Mouse (Mus musculus) gastrocnemius, postnatal 36 days (tissue): ENCODE measurements around the gene Camp. TPM values are rescaled to one million over a fixed set of nuclear protein-coding genes. Genes with fewer than 3 reads are reported as not detected.
"Not testable (repeated sequence)": the region's sequence is repeated elsewhere in the genome, so short reads cannot be mapped to it uniquely, and the experiment has no call there.

Source experiments
- DNase-seq, 2 experiments: peaks; one replicate each; pipeline ENCODE4 v3.0.0; 2022
- intact Hi-C: fragments of 180-260 bp; cut with DNase I; formaldehyde crosslinking; loops from one replicate; pipeline ENCODE4 v1.15.1; 2025
- microRNA-seq, 2 experiments: library from miRNA; unstranded; fragments of <30 nt; microRNA quantifications; one replicate each; pipeline ENCODE4 v1.2.0; 2021
- total RNA-seq, 2 experiments: library from RNA; stranded (reverse); gene quantifications; 2 replicates each; pipeline ENCODE4 v1.2.3; 2021

Gene Camp
- total RNA-seq, 2 experiments from 2014 or later: not detected

DNA sequence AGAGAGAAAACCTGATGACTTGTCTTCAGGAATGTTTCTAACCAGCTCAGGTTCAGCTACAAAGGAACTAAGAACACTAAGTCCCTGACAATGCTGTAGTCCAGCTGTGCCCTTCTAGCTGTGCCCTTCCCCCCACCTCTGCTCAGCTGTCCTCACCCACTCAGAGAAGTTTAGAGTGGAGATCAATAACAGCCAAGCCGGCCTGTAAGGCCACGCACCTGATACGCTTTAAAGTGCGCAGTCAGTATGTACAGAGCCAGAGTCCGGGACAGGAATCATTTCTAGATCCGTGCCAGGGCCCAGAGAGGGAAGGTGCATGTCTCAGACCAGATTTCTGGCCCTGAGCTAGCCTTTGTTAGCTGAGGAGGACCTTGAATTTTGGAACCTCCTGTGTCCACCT lies 6.5 kb upstream of the Camp start:
- intact Hi-C loops: no loop called here
- no peak for DNase-seq

DNA sequence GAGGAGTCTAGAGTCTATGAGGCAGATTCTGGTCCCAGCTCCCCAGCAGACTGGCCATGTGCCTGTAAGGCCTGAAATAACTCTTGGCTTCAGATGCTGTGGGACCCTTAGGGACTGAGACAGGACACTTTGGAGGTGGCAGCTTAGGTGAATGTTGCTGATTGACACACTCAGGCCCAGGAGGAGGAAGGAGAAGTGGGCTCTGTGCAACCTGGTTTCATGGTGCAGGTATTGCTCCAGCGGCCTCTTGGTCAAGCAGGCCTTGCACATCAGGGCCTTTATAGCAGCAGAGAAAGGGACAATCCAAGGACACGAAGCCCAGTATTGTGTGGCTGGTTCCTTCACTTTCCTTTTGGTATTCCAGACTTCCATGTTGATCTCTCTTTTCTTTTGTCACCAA lies 4.9 kb upstream of the Camp start:
- no peak for DNase-seq
- intact Hi-C loops: no loop called here

DNA sequence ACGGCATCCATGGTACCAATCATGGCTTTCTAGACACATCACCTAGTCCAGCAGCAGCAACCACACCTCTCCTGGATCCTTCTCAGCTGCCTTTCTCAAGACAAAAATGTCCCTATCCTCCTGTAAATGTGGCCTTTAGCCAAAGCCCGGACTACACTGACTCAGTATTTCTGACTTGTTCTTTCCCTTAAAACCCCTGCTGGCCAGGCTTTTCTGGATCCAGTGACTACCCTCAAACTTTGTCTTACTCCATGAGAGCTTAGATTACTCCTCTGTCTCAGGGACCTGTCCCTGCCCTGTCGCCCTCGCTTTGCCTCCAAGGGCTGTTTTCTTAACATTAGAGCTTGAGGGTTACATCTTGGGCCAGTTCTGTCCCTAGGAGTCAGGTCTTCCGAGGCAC lies 682 bp upstream of the Camp start:
- no peak for DNase-seq
- intact Hi-C loops: no loop called here

DNA sequence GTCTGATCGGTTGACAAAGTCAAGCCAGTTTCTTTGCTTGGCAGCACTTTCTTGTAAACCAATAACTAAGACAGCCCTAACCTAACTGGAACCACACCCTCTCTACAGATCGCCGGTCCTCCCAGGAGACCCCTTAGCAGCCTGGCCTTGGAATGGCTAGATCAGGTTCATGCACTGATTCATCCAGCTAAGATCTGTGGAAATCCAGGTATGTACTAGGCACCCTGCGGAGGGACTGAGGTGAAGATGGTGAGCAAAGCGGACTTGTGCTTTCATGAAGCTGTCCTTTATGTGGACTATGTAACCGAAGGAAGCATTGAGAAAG lies 16.4 kb downstream of the Camp start:
- no peak for DNase-seq
- intact Hi-C loops: no loop called here

DNA sequence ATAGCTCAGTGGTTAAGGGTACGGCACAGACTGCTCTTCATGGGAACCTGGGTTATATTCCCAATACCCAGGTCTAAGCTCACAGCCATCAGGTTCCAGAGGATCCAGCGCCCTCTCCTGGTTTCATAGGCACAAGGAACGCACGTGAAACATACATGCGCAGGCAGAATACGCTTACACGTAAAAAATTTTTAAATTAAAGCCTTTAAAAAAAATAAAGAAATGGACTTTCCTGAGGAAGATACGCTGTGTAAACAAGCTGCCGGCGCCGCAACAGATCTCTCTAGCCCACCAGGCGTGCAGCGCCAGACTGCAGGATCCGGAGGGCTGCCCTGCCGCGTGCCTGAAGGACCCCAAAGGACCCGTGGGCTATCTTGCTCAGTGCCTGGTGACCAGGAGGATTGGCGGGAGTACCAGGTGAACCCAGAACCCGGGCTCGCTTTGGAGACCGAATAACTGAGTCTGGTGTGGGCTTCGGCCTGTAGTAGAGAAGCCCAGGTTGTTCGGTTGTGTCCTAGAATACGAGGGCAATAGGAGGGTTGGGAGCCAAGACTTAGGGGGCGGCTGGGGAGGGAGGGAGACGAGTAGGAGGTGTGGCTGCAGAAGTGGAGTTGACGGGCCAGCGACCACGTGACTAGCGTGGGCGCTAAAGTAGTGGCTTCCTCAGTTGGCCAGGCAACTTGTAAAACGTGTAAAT lies 16.9 kb downstream of the Camp start, which contains the start of gene Nme6:
Gene Nme6, plus strand, starts transcription at position 359 of the 697 bp plus-strand sequence.
- intact Hi-C loops: no loop called here
- DNase-seq: peak; percentile 76 to 84

DNA sequence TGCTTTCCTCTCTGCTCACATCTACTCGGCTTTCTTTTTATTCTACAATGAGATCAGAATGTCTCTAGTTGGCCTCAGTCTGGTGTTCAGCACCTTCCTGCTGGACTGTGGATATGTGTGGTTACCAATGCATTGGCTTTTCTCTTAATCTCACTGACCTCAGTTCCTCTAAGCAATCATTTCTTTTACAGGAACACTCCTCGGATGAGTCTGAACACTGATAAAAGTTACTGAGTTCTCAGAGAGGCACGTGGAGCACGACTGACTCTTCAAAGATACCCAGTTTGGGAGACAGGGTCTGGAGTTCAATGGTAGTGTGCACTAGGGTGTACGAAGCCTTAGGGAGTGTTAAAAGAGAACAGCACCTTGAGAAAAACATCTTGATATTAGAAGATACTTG lies 23.2 kb downstream of the Camp start:
- DNase-seq: no peak
- intact Hi-C loops: no loop called here

DNA sequence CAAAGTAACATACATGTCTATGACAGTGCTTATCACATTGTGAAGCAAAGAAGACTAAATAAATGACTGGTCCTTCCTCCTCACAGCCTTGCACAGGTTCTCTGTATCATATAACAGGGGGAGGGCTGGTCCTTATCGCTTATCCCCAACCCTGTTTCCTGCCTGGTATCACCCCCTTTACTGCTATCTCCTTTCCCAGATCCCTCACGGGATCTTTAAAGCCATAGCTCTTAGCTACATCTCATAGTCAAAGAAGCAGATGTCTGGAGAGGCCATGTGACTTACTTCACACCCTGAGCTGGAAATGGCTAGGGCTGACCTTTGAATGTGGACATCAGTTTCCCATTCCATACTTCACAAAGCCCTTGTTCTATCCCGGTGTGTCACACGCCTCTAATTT lies 23.7 kb downstream of the Camp start:
- DNase-seq: no peak
- intact Hi-C loops: no loop called here

DNA sequence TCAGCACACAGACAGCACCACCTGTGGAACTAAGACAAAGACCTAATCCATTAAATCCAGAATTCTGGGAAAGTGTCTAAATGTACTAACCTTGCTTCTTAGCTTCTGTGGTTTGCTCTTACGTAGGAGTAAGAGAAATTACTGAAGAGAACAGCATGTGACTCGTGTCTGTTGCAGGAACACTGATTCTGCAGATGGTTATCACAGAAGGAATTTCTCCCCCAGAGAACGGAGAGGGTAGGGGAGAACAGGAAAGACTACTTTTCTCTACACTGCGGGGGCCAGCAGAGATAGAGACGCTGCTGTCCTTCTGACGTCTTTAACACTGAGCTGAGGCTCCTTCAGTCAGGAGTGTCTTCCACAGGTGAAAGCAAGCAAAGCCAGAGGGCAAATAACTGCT lies 33.1 kb downstream of the Camp start:
- intact Hi-C loops: no loop called here
- DNase-seq: no peak

DNA sequence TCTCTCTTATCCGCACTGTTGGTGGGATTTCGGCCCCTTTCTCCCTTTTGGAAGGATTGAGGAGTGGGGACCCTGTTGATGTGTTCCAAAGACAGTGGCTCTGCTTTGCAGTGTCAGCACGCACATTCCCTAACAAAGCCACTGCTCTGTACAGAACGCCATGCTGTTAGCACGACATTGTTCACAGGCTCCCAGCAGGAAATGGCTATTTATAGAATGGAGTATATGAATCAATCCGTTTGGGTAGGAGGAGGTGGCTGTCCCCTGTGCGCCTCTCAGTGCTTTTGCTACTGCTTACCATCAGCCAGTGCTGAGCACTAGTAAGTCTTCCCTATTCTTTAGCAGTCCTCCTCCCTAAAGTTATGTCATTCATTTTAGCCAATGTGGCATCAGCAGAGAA lies 36.0 kb downstream of the Camp start:
- intact Hi-C loops: no loop called here
- no peak for DNase-seq

DNA sequence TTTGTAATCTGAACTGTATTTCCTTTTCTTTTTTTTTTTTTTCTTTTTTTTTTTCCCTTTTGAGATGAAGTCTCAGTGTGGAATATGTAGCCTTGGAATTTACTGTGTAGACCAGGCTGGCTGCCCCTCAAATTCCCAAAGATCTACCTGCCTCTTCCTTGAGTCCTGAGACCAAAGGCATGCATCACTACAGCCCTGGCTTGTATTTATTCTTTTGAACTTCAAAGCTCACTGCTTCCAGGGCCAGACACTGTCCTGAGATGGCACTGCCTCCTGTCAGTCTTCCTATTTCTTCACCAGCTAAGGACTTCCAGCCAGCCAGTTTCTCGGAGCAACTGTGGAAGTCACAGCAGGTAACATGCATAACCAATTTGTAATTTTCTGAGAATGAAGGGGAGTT lies 37.4 kb downstream of the Camp start, which contains the start of gene Spink8:
Gene Spink8, plus strand, starts transcription at position 301 of the 400 bp plus-strand sequence.
- intact Hi-C loops: no loop called here
- no peak for DNase-seq

DNA sequence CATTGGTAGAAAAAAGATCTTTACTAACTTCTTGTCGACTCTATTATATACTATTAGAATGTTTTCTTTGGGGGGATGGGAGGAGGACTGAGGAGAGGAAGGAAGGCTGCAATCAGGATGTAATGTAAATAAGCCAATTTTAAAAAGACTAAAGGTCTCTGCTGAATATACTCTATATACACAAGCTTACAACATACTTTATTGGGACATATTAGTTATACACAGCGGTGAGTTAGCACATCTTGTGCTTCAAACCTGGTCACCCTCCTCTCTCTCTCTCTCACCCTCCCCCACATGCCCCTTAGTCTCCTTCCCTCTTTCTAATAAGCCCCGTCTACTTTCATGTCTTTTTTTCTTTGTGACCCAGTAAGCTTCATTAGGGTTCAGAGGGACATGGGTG lies 41.5 kb downstream of the Camp start:
- no peak for DNase-seq
- intact Hi-C loops: no loop called here

DNA sequence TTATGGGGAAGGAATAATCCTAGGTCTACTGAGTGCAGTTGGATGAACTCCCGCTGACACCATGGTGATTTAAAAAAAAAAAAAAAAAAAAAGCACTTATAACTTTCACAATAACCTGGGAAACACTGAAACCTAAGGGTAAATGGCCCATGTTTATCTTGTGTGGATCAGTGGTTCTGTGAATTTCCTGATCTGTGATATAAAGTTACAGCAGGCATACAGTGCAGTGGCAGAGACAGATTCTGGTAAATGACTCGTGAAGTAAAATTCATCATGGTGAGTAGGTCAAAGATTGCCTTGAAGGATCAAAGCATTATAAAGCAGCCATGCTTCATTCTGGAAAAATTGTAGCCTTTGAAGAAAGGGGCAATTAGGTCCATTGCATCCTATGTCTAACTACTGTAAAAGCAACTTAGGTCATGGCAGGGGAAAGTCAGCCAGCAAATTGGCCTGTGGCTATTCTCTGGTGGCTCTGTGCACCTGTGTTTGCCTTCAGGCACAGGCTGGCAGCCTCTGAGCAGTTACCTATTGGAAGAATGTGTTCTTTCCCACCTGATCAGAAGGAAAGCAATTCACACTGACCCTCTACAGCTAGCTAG lies 42.6 kb downstream of the Camp start:
- intact Hi-C loops: no loop called here
- DNase-seq: no peak

DNA sequence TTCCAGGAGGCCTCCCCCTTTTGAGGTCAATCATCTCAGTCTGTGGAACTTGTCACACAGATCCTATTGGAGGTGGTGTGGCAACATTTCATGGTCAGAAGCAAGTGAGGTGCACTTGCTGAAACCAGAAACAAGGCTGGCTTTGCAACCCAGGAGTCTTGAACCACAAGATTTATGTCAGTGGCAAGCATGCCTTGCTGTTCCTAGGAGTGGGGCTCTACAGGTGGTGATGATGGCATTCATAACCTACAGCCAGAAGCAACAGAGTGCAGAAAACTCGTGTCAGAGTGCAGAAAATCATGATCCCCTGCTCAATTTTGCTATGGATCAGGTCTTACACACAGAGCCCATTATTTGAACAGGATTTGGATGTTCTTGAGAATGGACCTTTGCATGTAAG lies 43.2 kb downstream of the Camp start:
- intact Hi-C loops: no loop called here
- DNase-seq: no peak

DNA sequence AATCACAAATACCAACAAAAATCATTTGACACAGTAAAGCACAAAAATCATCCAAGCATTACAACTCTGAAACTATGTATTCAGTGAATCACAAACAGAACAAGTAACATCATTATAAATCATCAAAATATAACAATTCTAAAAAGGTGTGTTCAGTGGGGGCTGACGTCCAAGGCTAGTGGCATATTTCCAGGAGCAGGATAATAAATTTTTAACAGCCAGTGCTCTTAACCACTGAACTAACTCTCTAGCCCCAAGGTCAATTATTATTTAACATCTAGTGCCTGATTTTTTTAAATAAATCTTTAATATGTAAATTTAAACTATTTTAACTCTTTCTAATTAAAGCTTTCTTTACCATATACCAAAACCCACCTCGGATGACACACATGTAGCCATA lies 43.8 kb downstream of the Camp start:
- DNase-seq, intact Hi-C loops: not testable (repeated sequence)

DNA sequence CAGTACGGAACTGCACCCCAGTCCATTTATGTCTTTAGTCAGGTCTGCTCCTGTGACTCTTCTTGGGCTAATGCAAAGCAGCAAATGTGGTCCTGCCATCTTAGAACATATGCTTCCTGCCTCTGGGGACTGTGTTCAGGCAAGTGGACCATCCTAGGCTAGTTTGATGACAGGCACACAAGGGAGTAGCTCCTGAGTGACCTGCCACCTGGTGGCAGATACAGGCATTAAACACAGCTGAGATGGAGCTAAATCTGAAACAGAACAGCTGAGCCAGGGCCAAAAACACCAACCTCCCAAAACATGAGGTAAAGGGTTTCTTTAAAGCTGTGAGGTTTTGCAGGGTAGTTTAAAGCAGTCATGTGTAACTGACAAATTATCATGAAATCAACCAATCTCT lies 51.4 kb downstream of the Camp start:
- intact Hi-C loops: no loop called here
- DNase-seq: no peak

Small RNAs within 50 kb of the gene (microRNA-seq; reads per million reads assigned to microRNA genes)
- 0 reads per million in 2 experiments for gene Mir7089

Other genes starting within 250 kb of the Camp start
- not detected for gene Fbxw24, start 223.6 kb downstream of the Camp start, total RNA-seq
- not detected for gene Fbxw25, start 185.0 kb downstream of the Camp start, total RNA-seq
- gene Fbxw18, start 146.9 kb downstream of the Camp start, total RNA-seq: not detected
- not detected for gene Fbxw26, start 103.5 kb downstream of the Camp start, total RNA-seq
- gene Fbxw27, start 58.9 kb downstream of the Camp start, total RNA-seq: not detected
- gene Spink8, start 37.3 kb downstream of the Camp start, total RNA-seq: not detected
- 10 to 100 TPM; 25.2 to 29.4 TPM for gene Nme6, start 16.9 kb downstream of the Camp start, total RNA-seq
- 1 to 10 TPM; 3.4 to 4.2 TPM for gene Cdc25a, start 26.0 kb upstream of the Camp start, total RNA-seq
- gene Map4, start 81.8 kb upstream of the Camp start, total RNA-seq: 100 to 1,000 TPM; 418 to 437 TPM